Mouse (Mus musculus) stomach, postnatal 0 days (tissue): Measurements from ENCODE around the gene Btaf1. TPM values are rescaled to one million over a fixed set of nuclear protein-coding genes. Genes with fewer than 3 reads are reported as not detected.

ENCODE experiments used
- ATAC-seq: fragments of 200-750 bp; cut with Nextera tagmentation; 2 replicates; pipeline ENCODE4 v1.8.0; 2017; ENCODE audit not compliant: low FRiP score, low TSS enrichment
- DNase-seq: peaks from one replicate; pipeline ENCODE4 v3.0.0-alpha.2; 2016; ENCODE audit warnings: low spot score
- H3K27ac ChIP-seq: fragments of 300-500 bp; sonication (generic); replicated peaks from 2 replicates; pipeline ENCODE4 v1.5.1; 2014; ENCODE audit warnings: mild to moderate bottlenecking, control low read depth
- H3K27me3 ChIP-seq: fragments of 300-500 bp; sonication (generic); 2 replicates; pipeline ENCODE4 v1.6.1; 2014; ENCODE audit warnings: low read length; ENCODE audit not compliant: control insufficient read depth, insufficient read depth
- H3K36me3 ChIP-seq: fragments of 300-500 bp; sonication (generic); 2 replicates; pipeline ENCODE4 v1.6.1; 2014; ENCODE audit warnings: low read length, mixed read lengths; ENCODE audit not compliant: control insufficient read depth, insufficient read depth
- H3K4me1 ChIP-seq: fragments of 300-500 bp; sonication (generic); replicated peaks from 2 replicates; pipeline ENCODE4 v1.6.1; 2014; ENCODE audit warnings: antibody characterized with exemption; ENCODE audit not compliant: control insufficient read depth, insufficient read depth
- H3K4me2 ChIP-seq: fragments of 300-500 bp; sonication (generic); replicated peaks from 2 replicates; pipeline ENCODE4 v1.6.1; 2014; ENCODE audit warnings: low read depth, mild to moderate bottlenecking, control low read depth, moderate library complexity
- H3K4me3 ChIP-seq: fragments of 300-500 bp; sonication (generic); 2 replicates; pipeline ENCODE4 v1.5.1; 2014; ENCODE audit warnings: low read depth, low read length, control low read depth
- H3K9ac ChIP-seq: fragments of 300-500 bp; sonication (generic); 2 replicates; pipeline ENCODE4 v1.6.1; 2014; ENCODE audit warnings: mild to moderate bottlenecking, low read length, control low read depth, mixed read lengths
- H3K9me3 ChIP-seq: fragments of 300-500 bp; sonication (generic); 2 replicates; pipeline ENCODE4 v1.6.1; 2016; ENCODE audit warnings: low read length; ENCODE audit not compliant: control insufficient read depth
- CTCF ChIP-seq: IDR thresholded peaks from 2 replicates; pipeline ENCODE4 v1.5.1; 2016; ENCODE audit warnings: antibody characterized with exemption, low read depth, mild to moderate bottlenecking, moderate library complexity
- EP300 ChIP-seq: optimal IDR thresholded peaks from 2 replicates; pipeline ENCODE3; 2016; ENCODE audit warnings: antibody characterized with exemption
- WGBS: fragments of 180-500 bp; shearing (Covaris S2); extraction: QIAGEN DNeasy Blood & Tissue Kit; methylation state at CpG from one replicate; pipeline ENCODE4 v1.1.7; 2014; 5-methylcytosine and 5-hydroxymethylcytosine counted together
- polyA plus RNA-seq: library from polyadenylated mRNA; unstranded; fragments of >200 nt; fragmentation: Nextera tagmentation; extraction: Ambion mirVana; gene quantifications from 2 replicates; pipeline ENCODE4 v1.2.1, GENCODE M21; 2015

Btaf1 gene
- 2.8 and 3.1 TPM in 2 replicates for polyA plus RNA-seq

DNA sequence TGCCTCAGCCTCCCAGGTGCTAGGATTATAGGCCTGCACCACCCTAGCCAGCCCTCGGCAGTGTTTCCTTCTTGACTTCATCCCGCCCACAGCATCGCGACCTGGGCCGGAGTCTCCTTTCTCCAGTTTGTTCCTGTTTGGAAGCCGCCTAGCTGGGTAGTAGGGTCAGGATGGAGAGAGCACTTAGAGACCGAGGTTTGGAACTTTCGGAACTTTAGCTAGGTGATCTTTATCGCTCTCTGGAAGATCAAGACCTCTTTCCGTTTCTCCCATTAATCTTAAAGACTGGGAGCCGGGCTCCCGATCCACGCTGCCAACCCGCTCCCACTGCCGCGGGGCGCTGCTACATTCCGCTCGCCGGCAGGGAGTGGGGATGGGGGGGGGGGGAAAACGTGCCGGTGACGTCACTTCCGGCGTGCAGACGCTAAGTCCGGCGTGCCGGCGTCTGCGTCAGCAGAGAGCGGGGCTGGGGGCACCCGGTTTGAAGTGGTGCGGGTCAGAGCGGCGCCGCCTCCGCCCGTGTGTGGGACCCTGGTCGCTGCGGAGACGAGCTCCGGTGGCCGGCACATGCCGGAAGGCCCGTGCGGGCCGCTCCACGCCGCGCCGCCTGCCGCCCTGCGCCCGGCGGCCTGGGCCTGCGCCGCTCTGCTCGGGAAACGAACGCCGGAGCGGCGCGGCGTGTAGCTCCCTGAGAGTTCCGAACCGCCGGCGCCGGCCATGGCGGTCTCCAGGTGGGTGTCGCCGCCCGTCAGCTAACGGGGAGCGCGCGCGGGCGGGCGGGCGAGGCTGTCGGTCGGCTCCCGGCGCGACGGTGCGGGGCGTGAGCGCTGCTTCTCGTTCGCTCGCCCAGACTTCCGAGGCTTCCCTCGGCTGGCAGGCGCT, at the start of gene Btaf1:
Gene Btaf1, plus strand, starts transcription at position 409 of the 882 bp plus-strand sequence.
- no peak for TF ChIP-seq EP300
- TF ChIP-seq CTCF, result peak; percentile 15; the same call in 1 of the 2 replicates
- Histone ChIP-seq H3K9ac (peak within 1 kb of the TSS; percentile 90), H3K4me2 (peak within 1 kb of the TSS; percentile 80), H3K9me3 (no peaks in the 10 kb centered on the region), H3K27ac (peak within 1 kb of the TSS; percentile 97), H3K36me3 (no peaks in the 10 kb centered on the region), H3K4me1 (no peaks in the 10 kb centered on the region; the same call in 1 of the 2 replicates), H3K27me3 (no peaks in the 10 kb centered on the region), H3K4me3 (peak within 1 kb of the TSS; percentile 94)
- peak; percentile 94 for ATAC-seq
- DNase-seq, result peak; percentile 94
- under 1% methylated on average over 71 of the region's 98 CpGs for WGBS

DNA sequence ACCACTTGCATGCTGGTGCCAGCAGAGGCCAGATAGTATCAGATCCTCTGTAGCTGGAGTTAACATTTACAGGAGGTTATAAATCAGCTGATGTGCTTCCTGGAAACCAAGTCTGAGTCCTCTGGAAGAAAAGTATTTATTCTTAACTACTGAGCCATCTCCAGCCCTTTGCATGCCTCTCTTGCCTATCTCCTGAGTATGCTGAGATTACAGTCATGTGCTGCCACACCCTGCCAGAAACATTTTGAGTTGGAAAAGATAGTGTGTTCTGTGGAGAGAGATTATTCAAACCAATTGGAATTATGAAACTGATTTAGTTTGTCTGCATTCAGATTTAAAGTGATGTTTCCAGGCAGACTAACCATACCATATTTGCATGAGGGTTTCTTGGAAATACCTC, 48.5 kb upstream of the Btaf1 start:
- peaks cover 40% of the 10 kb centered on the region for H3K36me3 ChIP-seq
- no peak overlapping the region for H3K4me3 ChIP-seq
- H3K9me3 ChIP-seq, result no peaks in the 10 kb centered on the region
- no peak overlapping the region for H3K4me2 ChIP-seq
- H3K27me3 ChIP-seq, result no peaks in the 10 kb centered on the region
- TF ChIP-seq CTCF, result no peak
- TF ChIP-seq EP300, result no peak
- H3K27ac ChIP-seq, result no peak overlapping the region
- DNase-seq (no peak), ATAC-seq (no peak)
- H3K9ac ChIP-seq, result no peak overlapping the region
- H3K4me1 ChIP-seq, result no peaks in the 10 kb centered on the region

DNA sequence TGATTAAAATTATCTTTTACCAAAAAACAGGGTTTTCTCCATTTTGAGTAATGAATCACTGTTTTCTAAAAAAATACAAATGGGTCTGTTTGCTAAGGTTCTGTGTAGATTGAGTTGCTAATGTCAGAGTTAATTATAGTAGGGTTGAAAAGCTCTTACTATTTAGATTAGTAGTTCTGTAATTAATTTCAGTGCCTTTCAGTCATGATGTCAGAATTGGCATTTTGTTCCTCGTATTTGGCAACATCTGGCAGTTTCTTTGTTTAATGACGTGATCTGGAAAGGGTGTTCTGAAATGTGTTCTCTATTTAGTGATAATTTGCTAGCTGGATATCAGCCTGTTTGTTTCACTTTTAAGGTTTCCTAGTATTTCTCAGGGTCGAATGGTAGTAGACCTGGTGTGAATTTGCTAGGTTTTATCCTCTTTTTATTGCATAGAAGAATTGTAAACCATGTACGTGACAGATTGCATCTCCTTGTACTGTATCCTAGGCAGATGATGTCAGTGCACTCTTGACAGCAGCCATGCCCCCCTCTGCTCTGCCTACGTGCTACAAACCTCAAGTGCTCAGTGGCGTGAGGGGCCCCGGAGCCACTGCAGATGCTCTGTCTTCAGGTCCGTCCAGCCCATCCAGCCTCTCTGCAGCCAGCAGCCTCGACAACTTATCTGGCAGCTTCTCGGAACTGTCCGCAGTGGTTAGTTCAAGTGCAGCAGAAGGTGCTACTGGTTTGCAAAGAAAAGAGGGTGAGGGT, 47.0 kb upstream of the Btaf1 start:
- no peak overlapping the region for H3K4me3 ChIP-seq
- H3K9me3 ChIP-seq, result no peaks in the 10 kb centered on the region
- no peaks in the 10 kb centered on the region for H3K4me1 ChIP-seq
- 76% methylated on average over 11 of the region's 11 CpGs for WGBS
- no peak overlapping the region for H3K9ac ChIP-seq
- ATAC-seq (no peak), DNase-seq (no peak)
- H3K36me3 ChIP-seq, result peaks cover 40% of the 10 kb centered on the region
- TF ChIP-seq EP300 (no peak), CTCF (no peak)
- no peak overlapping the region for H3K4me2 ChIP-seq
- H3K27ac ChIP-seq, result no peak overlapping the region
- H3K27me3 ChIP-seq, result no peaks in the 10 kb centered on the region

DNA sequence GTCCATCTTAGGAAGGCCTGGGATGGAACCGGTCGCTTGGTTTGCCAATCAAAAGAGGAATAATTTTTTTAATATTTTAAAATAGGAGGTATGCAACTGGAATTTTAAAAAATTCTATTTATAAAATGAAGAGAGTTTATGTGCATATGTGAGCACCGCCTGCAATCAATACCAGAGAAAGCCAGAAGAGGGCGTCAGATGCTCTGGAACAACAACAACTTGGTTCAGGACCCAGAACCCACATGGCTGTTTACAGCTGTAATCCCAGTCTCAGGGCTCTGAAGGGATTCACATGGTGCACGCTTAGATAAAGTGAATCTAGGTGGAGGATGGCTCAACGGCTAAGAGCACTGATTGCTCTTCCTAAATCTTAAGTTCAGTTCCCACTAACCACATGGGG, 42.8 kb upstream of the Btaf1 start:
- TF ChIP-seq CTCF (peak; percentile 63), EP300 (no peak)
- Histone ChIP-seq H3K36me3 (peaks cover 39% of the 10 kb centered on the region), H3K9me3 (no peaks in the 10 kb centered on the region), H3K27ac (no peak overlapping the region), H3K4me2 (no peak overlapping the region), H3K4me1 (no peaks in the 10 kb centered on the region), H3K9ac (no peak overlapping the region), H3K27me3 (no peaks in the 10 kb centered on the region), H3K4me3 (no peak overlapping the region)
- DNase-seq (peak; percentile 40), ATAC-seq (no peak)
- WGBS, result 79% methylated on average over 6 of the region's 6 CpGs

DNA sequence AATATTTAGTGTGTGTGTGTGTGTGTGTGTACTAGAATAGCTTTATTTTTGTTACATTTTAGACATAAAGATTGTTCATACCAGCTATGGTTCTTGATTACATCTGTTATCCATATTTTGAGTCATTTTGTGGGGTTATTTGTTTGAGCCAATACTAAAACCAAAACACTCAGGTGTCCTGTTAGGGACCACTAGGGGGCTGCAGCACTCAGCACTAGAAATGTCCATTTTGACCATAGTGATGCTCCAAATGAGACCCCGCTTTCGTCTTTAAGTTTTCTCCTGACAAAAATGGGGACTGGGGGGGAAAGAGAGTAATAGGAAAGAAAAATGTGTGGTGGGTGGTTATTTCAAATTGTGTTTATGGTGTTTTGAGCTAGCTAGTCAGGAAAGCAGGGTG, 39.6 kb upstream of the Btaf1 start:
- TF ChIP-seq EP300, result no peak
- peak; percentile 66 for TF ChIP-seq CTCF
- Histone ChIP-seq H3K27ac (no peak overlapping the region), H3K9ac (no peak overlapping the region), H3K9me3 (no peaks in the 10 kb centered on the region), H3K4me2 (no peak overlapping the region), H3K27me3 (no peaks in the 10 kb centered on the region), H3K4me1 (no peaks in the 10 kb centered on the region), H3K4me3 (no peak overlapping the region), H3K36me3 (peaks cover 33% of the 10 kb centered on the region)
- WGBS, result 84% methylated on average over 2 of the region's 2 CpGs
- no peak for DNase-seq
- ATAC-seq, result no peak
